Mouse (Mus musculus): ENCODE measurements around the gene Rnf152.

GRCm38 (mm10) chr1:105291859-105292258 is 64.7 kb downstream of the Rnf152 start:
- TF ChIP-seq CTCF (IDR thresholded peaks at IDR 0.05; ENCODE audit: borderline replicate concordance, control insufficient read depth, extremely low read depth, insufficient read depth, low read length, poor library complexity): no peak
- no peak for TF ChIP-seq POLR2A (IDR thresholded peaks at IDR 0.05; ENCODE audit: control insufficient read depth, extremely low read depth, insufficient read depth, low read length, poor library complexity)

Measured in thymus, adult 2 months (tissue).